Mouse (Mus musculus) skeletal muscle tissue, postnatal 0 days (tissue): Measurements from ENCODE around the gene Vmn2r100. TPM values are rescaled to one million over a fixed set of nuclear protein-coding genes. Genes with fewer than 3 reads are reported as not detected.

Experiments used
- polyA plus RNA-seq: library from polyadenylated mRNA; unstranded; fragments of >200 nt; fragmentation: Nextera tagmentation; extraction: Ambion mirVana; gene quantifications from 2 replicates; pipeline ENCODE4 v1.2.1, GENCODE M21; 2015

The Vmn2r100 gene
- polyA plus RNA-seq = not detected in 2 replicates

GRCm38 (mm10) chr17:19504432-19504831 lies at the start of gene Vmn2r100:
Gene Vmn2r100, plus strand, starts transcription at chr17:19504732.

GRCm38 (mm10) chr17:19576927-19577326 lies 72.4 kb downstream of the Vmn2r100 start, which contains the start of gene Vmn2r101:
Gene Vmn2r101, plus strand, starts transcription at chr17:19577227.

Other genes starting within 250 kb of the Vmn2r100 start
- not detected in 2 replicates for gene Vmn2r99, start 142.8 kb upstream of the Vmn2r100 start, polyA plus RNA-seq
- not detected in 2 replicates for gene Vmn2r101, start 72.5 kb downstream of the Vmn2r100 start, polyA plus RNA-seq
- gene Vmn2r102, start 155.6 kb downstream of the Vmn2r100 start, polyA plus RNA-seq = not detected in 2 replicates